Mouse (Mus musculus) thymus, postnatal 4 days (tissue): ENCODE measurements at regions not wholly inside any gene's neighbourhood (a gene's known extent, or its start where the extent isn't known, plus 50 kb on each side); places are given as distances from the start of the nearest gene placed in this dataset.

ENCODE experiments used
- DNase-seq: peaks from one replicate; pipeline ENCODE4 v3.0.0; 2021

- DNase-seq, result no peak
Measured at GRCm38 (mm10) chr3:21524426-21524937, 552.0 kb upstream of the Tbl1xr1 start.

- peak; percentile 38 for DNase-seq
Measured at GRCm38 (mm10) chr3:21530862-21531261, 545.6 kb upstream of the Tbl1xr1 start.

- DNase-seq, result no peak
Measured at GRCm38 (mm10) chr3:21539138-21539537, 537.3 kb upstream of the Tbl1xr1 start.

GRCm38 (mm10) chr3:21544456-21544855 lies 532.0 kb upstream of the Tbl1xr1 start:
- DNase-seq, result no peak

GRCm38 (mm10) chr3:21545156-21545893 lies 531.1 kb upstream of the Tbl1xr1 start:
- no peak for DNase-seq

GRCm38 (mm10) chr3:21546411-21546810 lies 530.0 kb upstream of the Tbl1xr1 start:
- no peak for DNase-seq

GRCm38 (mm10) chr3:21549671-21550070 lies 526.8 kb upstream of the Tbl1xr1 start:
- no peak for DNase-seq

GRCm38 (mm10) chr3:21553159-21553758 lies 523.2 kb upstream of the Tbl1xr1 start:
- no peak for DNase-seq

GRCm38 (mm10) chr3:21553859-21554258 lies 522.6 kb upstream of the Tbl1xr1 start:
- DNase-seq, result no peak

- DNase-seq, result no peak
Measured at GRCm38 (mm10) chr3:21557963-21558441, 518.5 kb upstream of the Tbl1xr1 start.

- DNase-seq, result no peak
Measured at GRCm38 (mm10) chr3:21562771-21563312, 513.6 kb upstream of the Tbl1xr1 start.

- DNase-seq, result no peak
Measured at GRCm38 (mm10) chr3:21563454-21563853, 513.0 kb upstream of the Tbl1xr1 start.

- no peak for DNase-seq
Measured at GRCm38 (mm10) chr3:21564211-21564781, 512.2 kb upstream of the Tbl1xr1 start.

GRCm38 (mm10) chr3:21564847-21565485 lies 511.5 kb upstream of the Tbl1xr1 start:
- DNase-seq, result no peak

- DNase-seq, result no peak
Measured at GRCm38 (mm10) chr3:21569721-21570120, 506.7 kb upstream of the Tbl1xr1 start.

GRCm38 (mm10) chr3:21578635-21579034 lies 497.8 kb upstream of the Tbl1xr1 start:
- DNase-seq, result no peak

- DNase-seq, result no peak
Measured at GRCm38 (mm10) chr3:21582122-21582521, 494.3 kb upstream of the Tbl1xr1 start.

GRCm38 (mm10) chr3:21585767-21586166 lies 490.7 kb upstream of the Tbl1xr1 start:
- DNase-seq, result no peak

GRCm38 (mm10) chr3:21606846-21607245 lies 469.6 kb upstream of the Tbl1xr1 start:
- DNase-seq, result no peak

- DNase-seq, result peak; percentile 62
Measured at GRCm38 (mm10) chr3:21610231-21610630, 466.2 kb upstream of the Tbl1xr1 start.

- DNase-seq, result no peak
Measured at GRCm38 (mm10) chr3:21621745-21622144, 454.7 kb upstream of the Tbl1xr1 start.

GRCm38 (mm10) chr3:21625039-21625438 lies 451.4 kb upstream of the Tbl1xr1 start:
- no peak for DNase-seq

GRCm38 (mm10) chr3:21626029-21626428 lies 450.4 kb upstream of the Tbl1xr1 start:
- DNase-seq, result no peak
